Mouse (Mus musculus) MEL-GATA-1-ER (cell line): Measurements from ENCODE around the gene Banp.

Experiments
- DNase-seq: peaks from one replicate; pipeline ENCODE4 v3.0.0-alpha.2; 2012; ENCODE audit warnings: low read depth; ENCODE audit errors: extremely low read depth

The Banp gene

DNA sequence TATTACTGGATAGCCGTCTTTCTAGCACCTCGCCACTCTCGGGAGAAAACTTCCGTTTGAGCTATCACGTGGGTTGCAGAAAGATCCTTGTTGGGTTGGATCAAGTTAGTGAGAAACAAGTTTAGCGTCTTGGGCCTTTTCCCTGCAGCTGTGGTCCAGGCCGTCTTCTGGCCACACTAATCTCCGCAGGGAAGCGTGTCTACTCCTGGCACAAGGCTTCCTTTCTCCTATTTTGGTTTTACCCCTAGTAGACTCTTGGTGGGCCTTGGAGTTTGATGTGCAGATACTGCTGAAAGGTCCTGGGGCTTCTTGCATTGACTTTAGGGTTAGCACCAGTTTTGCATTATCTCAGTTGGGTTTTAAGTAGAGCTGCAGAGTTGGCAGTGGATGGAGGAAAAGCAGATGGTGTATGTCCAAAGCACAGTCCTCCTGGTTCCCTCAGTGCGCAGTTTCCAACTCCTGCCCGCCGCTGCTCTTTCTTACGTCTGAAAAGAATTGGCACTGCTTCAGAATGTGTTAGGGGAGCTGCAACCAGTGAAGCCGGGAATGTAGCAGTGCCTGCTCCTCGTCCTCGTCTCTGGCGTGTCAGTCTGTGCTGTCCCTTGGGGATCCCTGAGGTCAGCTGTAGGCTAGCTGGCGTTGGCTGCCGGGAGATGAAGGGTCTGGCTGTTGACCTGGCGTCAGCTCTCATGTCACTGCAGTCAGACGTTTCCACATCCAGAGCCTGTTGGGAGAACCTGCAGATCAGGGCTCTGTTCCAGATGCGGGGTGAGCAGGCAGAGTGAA, 68.7 kb downstream of the Banp start:
- DNase-seq: no peak

DNA sequence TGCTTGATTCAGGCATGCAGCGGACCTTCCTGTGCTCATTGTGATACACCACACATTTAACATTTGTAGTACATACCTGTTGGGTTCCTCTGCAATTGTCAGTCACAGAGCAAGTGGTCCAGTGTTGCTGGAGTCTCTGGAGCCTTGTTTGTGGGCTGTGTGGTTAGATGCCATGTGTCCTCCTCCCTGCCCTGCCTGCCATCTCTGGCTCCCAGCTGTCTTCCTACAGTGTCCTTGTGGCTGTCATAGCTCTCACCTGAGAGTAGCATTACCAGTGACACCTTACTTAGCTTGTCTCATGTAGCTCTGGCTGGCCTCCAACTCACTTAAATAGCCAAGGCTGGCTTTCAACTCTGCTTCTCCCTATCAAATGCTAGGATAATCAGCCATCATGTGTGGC, 69.6 kb downstream of the Banp start:
- DNase-seq: no peak

DNA sequence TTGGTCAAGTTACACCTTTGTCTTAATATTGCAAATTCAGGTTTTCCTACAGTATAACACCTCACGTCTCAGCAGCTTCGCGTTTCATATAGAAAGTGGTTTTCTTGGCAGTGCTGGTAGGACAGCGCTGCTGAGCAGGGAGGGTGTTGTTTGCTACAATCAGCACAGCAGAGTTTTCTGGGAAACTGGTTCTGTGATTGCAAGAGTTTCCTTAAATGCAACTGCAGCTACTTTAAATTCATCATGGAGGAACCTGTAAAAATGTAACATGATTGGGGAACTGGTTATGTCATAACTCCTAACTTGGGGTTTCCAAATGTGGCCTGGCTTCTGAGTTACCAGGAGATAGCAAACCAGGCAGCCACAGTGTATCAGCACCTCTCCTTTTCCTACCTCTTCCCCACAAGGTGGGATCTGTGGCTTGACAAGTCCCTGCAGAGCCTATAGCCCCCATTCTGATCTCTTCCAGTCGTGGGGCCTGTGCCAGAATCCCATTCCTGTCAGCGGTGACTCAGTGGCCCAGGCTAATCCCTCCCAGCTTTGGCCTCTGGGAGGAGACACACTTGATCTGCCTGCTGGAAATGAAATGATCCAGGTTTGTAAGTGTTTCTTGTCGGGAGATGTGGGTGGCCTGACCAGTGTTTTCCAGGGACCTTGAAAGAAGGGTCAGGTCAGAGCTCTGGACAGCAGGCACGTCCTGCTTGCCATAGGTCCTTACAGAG, 70.7 kb downstream of the Banp start:
- DNase-seq: no peak

DNA sequence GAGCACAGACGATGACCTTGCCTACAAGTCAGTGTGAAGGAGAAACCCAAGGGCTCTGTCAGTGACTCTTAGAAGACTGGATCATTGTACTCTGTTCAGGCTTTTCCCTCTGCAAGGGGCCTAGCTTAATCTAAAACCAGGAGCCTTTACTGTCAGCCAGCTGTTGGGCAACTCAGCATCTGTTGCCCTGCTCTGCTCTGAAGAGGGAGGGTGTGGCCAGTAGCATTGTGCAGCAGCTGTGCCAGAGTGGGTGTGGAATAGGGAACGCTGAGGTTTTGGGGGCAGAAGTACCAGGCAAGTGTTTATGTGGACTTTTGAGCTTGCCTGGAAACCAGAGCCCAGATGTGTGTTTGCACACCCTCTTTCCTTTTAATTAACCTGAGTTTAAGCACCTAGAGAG, 72.2 kb downstream of the Banp start:
- no peak for DNase-seq

DNA sequence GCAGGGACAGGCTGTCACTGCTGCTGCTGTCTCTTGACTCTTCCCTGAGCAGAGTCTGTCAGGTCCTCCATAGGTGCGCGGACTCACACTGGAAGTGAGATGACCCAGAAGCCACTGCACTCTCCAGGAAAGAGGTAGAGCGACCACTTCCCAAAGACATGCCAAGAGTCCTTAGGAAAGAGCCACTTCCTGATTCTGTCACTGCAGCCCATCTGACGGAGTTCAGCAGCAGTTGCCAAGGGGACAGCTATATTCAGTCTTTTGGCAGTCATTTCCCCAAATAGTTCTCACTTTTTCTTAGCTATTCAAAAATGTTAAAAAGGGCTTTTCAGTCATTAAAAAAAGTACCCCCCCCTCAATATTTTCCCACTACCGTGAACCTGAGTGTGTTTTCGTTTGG, 72.7 kb downstream of the Banp start:
- no peak for DNase-seq

DNA sequence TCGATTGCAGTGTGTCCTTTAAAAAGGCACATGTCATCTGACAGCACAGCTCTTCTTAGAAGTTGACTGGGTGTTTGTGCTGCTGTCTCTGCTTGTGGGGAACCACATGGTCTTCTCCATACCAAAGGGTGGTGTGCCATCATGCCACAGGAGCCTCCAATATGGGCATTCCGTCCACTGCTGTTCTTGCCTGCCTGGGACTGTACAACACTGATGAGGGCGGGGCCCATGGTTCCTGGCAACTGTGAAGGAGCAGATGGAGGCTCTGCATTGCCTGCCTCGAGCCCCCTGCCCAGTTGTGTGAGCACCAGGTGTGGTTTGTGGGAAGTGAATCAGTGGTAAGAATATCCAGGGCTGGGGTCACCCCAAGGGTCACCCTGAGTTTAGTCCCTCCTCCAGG, 73.2 kb downstream of the Banp start:
- no peak for DNase-seq

DNA sequence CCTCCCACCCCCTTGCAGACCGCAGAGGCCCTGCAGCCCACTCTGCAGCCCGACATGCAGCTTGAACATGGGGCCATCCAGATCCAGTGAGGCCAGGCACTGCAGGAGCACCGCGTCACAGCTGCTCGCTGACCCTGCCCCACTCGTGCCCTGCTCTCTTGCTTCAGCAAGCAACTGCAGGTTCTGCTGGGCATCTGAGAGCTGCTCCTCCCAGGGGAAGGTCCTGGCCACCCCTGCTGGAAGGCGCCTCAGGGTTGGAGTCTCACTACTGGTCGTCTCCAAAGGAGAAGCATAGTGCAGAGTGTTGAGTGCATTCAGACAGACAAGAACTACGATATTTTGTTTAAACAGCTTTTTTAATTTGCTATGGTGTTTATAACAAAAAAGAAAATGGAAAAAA, 76.0 kb downstream of the Banp start:
- DNase-seq: no peak

DNA sequence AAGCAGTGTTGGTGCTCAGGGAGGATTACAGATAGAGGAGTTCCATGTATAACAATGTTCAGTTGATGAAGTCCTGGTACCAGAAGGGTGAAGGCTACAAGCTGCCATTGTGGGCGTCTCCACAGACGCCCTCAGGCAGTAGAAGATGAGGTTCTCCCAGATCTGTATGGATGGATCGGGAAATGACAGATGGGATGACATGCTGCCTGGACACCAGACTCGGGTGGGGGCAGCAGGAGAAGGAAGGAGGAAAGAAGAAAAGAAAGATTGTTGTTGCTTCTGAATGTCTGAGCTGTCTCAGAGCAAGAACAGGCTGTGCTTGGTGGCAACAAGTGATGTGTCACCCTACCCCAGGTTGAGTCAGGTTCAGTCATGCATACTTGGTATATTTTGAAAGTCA, 78.6 kb downstream of the Banp start:
- no peak for DNase-seq

DNA sequence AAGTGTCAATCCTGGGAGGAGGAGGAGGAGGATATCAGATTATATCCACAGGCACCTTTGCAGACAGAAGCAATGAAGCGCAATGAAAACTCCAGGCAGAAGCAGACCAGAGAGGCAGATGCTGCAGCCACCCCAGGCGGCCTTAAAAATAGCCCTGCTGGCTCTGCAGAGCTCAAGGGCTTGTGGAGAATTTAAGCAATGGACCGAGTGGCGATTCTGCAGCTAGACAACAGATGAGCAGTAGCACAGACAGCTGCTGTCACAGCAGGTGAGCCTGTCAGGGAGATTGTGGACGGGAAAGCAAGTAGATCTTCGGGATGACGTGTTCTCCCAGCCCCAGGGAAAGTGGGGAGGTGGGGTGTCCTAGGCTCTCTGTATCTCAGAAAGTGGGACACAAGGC, 81.4 kb downstream of the Banp start:
- no peak for DNase-seq

DNA sequence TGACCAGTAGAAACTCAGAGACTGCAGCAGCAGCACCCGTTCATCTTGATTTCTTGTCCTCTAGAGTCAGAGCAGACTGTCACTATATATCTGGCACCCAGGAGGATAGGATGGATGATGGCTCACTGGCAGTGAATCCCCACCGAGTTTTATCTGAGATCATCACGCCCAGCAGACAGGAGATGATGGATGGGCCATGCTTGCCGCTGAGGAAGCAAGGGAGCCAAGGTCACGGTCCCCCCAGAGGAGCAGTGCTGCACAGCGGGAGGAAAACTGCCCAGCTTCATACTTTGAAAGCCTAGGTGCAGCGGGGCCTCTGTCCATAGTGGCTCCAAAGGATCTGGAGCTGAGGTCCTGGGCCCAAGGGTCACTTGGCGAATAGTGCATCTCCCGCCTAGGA, 83.2 kb downstream of the Banp start:
- no peak for DNase-seq

DNA sequence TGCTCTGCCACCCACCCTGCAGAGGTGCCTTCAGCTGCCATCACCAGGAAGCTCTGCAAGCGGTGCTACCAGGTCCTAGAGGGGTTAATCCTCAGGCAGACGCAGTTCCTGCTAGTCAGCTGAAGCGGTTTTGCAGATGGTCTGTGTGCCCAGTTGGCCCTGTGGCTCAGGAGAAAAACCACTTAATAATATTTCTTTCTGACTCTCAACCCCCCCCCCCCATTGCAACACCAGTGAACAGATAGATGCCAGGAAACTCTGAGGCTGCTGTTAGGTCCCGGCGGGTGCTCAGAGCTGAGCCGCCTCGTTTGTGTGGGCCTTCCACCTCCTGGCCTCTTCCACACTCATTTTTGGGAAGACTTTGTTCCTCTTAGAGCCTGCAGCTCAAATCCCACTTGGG, 86.0 kb downstream of the Banp start:
- no peak for DNase-seq

DNA sequence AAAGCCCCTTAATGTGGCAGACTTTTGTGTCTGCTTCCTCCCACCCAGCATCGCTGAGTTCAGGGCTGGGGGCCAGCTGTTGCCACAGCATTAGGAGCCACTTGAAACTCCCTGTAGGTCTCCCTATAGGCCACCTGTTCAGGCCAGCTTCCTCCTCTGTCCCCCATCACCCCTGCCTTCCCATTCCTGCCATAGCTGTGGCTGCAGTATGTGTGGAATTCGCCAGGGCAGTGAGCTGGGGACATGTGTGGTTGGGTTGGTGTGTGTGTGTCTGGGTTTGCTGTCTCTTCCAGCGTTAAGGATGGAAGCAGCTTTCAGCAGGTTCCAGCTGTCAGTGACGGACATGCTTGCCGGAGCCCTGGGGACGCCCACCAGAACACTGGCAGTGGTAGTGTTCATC, 86.8 kb downstream of the Banp start:
- no peak for DNase-seq

DNA sequence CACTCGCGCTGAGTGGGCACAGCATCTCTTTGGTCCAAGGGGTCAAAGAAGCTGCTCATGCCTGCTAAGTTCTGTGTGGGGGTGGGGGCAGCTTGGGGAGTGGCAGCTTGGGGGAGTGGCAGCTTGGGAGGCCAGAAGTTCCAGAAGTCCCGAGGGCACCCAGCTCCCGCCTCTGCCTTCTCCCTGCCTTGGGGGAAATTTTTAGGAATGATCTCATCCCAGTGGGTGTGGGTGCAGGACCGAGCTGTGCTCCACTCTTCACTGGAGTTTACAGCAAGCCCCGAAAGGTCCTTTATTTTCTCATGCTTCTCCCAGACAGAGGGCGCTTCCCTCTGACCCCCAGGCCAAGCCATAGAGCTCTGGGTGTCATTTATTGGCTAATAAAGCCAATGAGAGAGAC, 87.7 kb downstream of the Banp start:
- DNase-seq: no peak

DNA sequence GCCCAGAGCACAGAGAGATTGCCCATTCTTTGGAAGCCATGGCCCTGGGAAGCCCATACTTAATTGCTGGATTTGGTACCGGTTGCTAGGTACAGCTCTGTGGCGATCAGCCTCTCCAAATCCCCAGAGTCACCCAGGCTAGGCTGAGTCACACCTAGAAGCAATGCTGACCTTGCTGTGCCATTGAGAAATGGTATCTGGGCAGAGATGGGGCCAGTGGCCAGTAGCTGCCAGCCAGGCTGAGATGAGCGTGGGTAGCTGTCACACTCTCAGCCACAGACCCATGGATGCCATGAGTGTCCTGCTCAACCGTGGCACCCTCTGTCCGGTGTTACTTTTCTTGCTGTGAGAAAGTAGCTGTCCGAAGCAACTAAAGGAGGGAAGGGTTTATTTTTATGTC, 88.5 kb downstream of the Banp start:
- DNase-seq: no peak

DNA sequence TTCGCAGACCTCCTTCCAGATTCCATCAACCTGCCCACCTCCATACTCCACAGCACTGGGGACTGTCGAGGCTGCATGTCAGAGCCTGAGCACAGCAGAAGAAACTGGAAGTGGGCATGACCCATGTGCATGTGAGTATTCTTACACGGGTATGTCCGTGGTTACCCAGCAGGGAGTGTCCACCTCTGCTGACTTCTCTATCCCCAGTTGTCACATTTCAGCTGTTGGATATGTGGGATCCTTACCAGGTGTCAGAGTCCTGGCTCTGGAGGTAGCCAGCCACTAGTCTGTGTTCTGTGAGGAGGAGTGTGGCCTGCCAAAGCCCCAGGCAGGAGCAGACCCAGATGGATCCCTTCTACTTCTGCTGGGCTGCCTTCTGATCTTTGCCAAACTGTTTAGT, 89.9 kb downstream of the Banp start:
- no peak for DNase-seq

DNA sequence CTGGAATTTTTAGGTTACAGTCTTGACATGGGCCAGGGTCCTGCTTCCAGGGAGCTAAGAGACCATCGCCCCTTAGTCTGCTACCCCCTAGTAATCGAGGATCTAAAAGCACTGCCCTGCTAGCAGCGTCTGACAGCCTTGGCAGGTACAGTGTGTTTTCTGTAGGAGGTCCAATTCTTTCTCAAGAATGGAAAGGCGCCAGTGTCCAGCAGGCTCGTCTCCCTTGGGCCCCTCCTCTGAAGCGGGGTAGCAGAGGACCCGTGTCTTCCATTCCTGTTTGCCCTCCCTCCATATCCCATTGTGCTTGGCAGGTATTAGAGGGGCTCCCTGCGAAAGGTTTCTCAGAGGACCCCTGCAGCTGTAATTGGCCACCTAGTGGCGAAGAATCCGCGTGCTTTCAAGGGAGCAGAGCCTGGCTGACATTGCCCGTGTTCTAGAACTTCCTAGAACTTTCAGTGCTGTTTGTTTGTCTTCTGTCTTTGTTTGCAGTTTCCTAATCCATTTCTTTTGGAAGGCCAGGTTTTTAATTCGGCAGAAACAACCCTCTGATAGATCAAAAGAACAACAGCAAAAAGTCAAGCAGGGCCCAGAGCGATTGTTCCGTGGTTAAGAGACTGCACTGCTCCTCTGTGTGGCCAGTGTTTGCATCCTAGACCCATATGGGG, 97.8 kb downstream of the Banp start:
- no peak for DNase-seq

DNA sequence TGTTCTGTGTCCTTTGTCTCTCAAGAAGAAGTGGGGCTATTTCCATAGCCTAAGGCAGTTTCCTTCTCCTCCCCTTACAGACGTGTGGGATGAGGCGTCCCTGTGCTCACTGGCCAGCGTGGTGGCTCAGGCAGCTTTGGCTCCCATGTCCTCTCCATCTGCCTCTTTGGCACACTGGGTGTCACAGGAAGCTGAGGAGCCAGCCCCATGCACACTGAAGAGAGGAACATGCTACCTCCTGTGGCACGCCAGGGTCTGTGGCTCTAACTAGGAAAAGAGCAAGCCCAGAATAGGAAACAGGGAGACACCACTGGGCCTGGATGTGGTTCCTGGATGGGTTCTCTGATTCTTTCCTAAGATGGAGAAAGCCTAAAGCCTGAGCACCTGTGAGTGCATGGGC, 99.7 kb downstream of the Banp start:
- no peak for DNase-seq

DNA sequence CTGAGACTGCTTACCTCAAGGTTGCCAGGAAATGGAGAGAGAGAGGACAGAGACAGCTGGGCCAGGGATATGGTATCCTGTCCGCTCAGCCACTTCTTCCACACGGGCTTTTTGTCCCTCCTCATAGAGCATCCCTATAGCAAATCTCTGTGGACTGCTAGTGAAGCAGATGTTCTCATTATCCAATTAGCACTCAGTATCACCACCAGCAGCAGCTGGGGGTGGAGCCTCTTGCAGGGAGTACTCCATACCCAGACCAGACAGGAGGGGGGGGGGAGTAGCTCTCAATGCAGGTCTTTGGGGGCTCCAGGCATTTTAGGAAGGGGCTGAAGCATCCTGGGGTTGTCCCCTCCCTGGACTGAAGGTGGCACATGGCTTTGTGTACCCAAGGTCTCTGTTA, 100.4 kb downstream of the Banp start:
- no peak for DNase-seq

DNA sequence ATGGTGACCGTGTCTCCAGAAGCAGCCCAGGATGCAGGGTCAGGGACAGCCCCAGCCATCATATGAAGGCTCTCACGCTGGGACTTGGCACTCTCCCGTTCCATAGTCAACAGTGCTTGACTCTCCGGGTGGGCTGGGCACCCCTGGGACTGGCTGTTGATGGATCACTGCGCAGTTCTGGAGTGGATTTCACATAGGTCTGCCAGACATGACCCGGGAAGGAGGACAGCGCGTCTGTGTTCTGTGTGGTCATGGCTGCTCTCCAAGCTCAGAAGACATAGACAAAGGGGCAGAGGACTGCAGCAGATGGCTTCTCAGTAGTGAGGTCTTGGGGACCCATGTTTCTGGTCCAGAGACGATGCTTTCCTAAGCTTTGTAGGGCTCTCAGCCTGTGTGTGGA, 101.1 kb downstream of the Banp start:
- no peak for DNase-seq

DNA sequence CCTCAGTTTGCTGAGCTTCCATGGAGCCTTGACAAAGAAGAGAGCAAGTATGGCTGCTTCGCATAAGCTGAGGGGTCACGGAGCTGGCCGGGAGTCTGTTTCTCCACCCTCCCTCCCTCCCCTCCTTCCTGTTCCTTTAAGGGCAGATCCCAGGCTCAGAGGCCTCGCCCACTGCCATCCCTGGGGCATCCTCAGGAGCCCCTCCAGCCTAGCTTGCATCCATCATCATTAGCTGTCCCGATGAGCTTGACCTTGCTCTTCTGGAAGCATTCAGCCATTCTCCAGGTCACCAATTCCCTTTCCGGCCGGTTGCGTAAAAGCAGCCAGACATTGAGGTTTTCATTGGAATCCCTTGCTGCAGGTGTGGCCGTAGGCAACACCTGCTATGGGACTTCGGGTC, 105.8 kb downstream of the Banp start:
- DNase-seq: no peak

DNA sequence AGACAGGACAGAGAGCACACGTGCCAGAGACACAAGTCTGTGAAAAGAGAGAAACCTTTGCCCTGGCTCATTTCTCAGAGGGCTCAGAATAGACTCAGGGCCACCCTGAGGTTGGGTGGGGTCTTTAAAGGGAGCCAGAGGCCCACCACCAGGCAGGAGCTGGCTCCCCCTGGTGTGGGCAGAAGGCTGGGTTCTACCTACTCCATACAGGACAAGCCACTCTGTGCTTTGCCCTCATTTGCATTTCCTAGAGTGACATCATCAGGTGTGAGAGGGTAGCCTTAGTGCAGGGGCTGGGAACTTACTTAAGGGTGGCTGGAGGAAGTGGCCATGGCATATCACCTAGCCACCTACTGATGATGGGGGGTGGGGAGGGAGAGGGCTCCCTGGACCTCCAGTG, 106.6 kb downstream of the Banp start:
- no peak for DNase-seq

DNA sequence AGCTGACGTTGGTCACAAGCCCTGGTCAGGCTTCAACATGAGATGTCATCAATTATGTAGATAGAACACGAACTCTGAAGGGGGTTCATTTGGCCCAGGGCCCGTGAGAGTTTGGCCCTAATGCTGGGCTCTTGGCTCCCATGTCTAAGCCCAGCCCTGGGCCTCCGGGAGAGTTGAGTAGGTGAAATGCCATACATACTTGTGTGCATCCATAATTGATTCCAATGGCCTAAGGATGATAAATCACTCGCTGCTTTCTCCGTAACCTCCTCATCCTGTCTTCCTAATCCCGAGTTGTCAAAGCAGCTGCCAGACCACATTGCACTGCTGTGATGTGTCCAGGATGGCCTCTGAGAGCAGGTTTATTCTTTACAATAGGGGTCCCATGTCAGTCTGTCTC, 107.3 kb downstream of the Banp start:
- DNase-seq: no peak

DNA sequence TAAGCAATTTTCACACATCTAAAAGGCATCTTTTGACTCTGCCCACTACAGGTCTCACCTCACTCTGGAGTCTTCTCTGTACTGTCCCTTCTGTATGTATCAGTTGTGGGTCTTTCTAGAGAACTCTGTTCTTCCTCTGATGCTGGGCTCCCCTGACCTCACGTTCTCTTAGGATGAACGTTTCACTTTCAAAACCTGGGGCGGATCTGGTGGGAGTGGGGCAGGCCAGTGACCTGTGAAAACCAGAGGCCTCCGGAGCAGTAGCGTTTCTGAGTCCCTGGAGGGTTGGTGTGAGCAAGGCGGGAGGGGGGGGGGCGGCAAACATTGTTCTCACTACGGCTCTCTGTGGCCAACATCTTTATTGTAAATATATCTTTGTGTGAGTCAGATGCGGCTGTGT, 109.0 kb downstream of the Banp start:
- DNase-seq: no peak
